Mouse (Mus musculus): Measurements from ENCODE around the gene Sypl2. TPM values are rescaled to one million over a fixed set of nuclear protein-coding genes. Genes with fewer than 3 reads are reported as not detected.

The Sypl2 gene
- polyA plus RNA-seq, 1 experiment = not detected

GRCm38 (mm10) chr3:108164091-108164490 lies 62.4 kb downstream of the Sypl2 start:
- Histone ChIP-seq H3K27me3 (replicated peaks) (peaks cover 71% of the 10 kb centered on the region), H3K4me3 (replicated peaks) (no peak overlapping the region), H3K4me1 (peaks cover 43% of the 10 kb centered on the region), H3K9me3 (no peaks in the 10 kb centered on the region), H3K36me3 (replicated peaks; ENCODE audit: low read length) (no peaks in the 10 kb centered on the region)
- TF ChIP-seq GATA1 (IDR thresholded peaks at IDR 0.05; ENCODE audit: borderline replicate concordance, low read length) = no peak

Other genes starting within 250 kb of the Sypl2 start
- gene Gstm2, start 240.2 kb downstream of the Sypl2 start, polyA plus RNA-seq (2012; ENCODE audit: insufficient read depth, low replicate concordance) = 0.83 TPM in 1 of 2 replicates, not detected in the other
- gene Gstm1, start 208.7 kb downstream of the Sypl2 start, polyA plus RNA-seq (2012; ENCODE audit: insufficient read depth, low replicate concordance) = 55.5 and 118 TPM in 2 replicates
- 1.4 TPM in 1 of 2 replicates, not detected in the other for gene Gstm4, start 181.8 kb downstream of the Sypl2 start, polyA plus RNA-seq (2012; ENCODE audit: insufficient read depth, low replicate concordance)
- 101 and 286 TPM in 2 replicates for gene Ampd2, start 140.0 kb downstream of the Sypl2 start, polyA plus RNA-seq (2012; ENCODE audit: insufficient read depth, low replicate concordance)
- gene Gnat2, start 133.9 kb downstream of the Sypl2 start, polyA plus RNA-seq (2012; ENCODE audit: insufficient read depth, low replicate concordance) = not detected in 2 replicates
- gene Gnai3, start 80.5 kb downstream of the Sypl2 start, polyA plus RNA-seq (2012; ENCODE audit: insufficient read depth, low replicate concordance) = 4.0 TPM in 1 of 2 replicates, not detected in the other
- gene Gpr61, start 71.8 kb downstream of the Sypl2 start, polyA plus RNA-seq (2012; ENCODE audit: insufficient read depth, low replicate concordance) = not detected in 2 replicates
- gene Amigo1, start 40.3 kb downstream of the Sypl2 start, polyA plus RNA-seq (2012; ENCODE audit: insufficient read depth, low replicate concordance) = not detected in 2 replicates
- 3.3 and 3.9 TPM in 2 replicates for gene Cyb561d1, start 25.4 kb downstream of the Sypl2 start, polyA plus RNA-seq (2012; ENCODE audit: insufficient read depth, low replicate concordance)
- gene Atxn7l2, start 15.7 kb downstream of the Sypl2 start, polyA plus RNA-seq (2012; ENCODE audit: insufficient read depth, low replicate concordance) = 7.8 and 14.9 TPM in 2 replicates
- gene Psma5, start 30.3 kb upstream of the Sypl2 start, polyA plus RNA-seq (2012; ENCODE audit: insufficient read depth, low replicate concordance) = 6.0 TPM in 1 of 2 replicates, not detected in the other
- gene Sort1, start 57.4 kb upstream of the Sypl2 start, polyA plus RNA-seq (2012; ENCODE audit: insufficient read depth, low replicate concordance) = 11.0 and 16.3 TPM in 2 replicates
- not detected in 2 replicates for gene Mybphl, start 138.3 kb upstream of the Sypl2 start, polyA plus RNA-seq (2012; ENCODE audit: insufficient read depth, low replicate concordance)
- 54.5 and 57.7 TPM in 2 replicates for gene Psrc1, start 157.2 kb upstream of the Sypl2 start, polyA plus RNA-seq (2012; ENCODE audit: insufficient read depth, low replicate concordance)
- gene Celsr2, start 188.9 kb upstream of the Sypl2 start, polyA plus RNA-seq (2012; ENCODE audit: insufficient read depth, low replicate concordance) = 7.8 TPM in 2 replicates
- gene Sars, start 218.6 kb upstream of the Sypl2 start, polyA plus RNA-seq (2012; ENCODE audit: insufficient read depth, low replicate concordance) = 65.4 and 129 TPM in 2 replicates